Mouse (Mus musculus): ENCODE measurements around the gene Caap1. TPM values are rescaled to one million over a fixed set of nuclear protein-coding genes. Genes with fewer than 3 reads are reported as not detected.

The Caap1 gene
- polyA plus RNA-seq, 1 experiment from 2014 or later = 19.4 TPM

GRCm38 (mm10) chr4:94533205-94533604 is 23.4 kb downstream of the Caap1 start:
- H3K36me3 ChIP-seq (ENCODE audit: control insufficient read depth, insufficient read depth, low read length) = no peaks in the 10 kb centered on the region
- no peak overlapping the region for H3K4me2 ChIP-seq (ENCODE audit: low read depth, low read length)
- no peak for ATAC-seq (ENCODE audit: low read depth)
- no peaks in the 10 kb centered on the region for H3K9me3 ChIP-seq (ENCODE audit: control insufficient read depth, low read length)
- no peak overlapping the region for H3K4me3 ChIP-seq (ENCODE audit: low read depth, low read length)
- no peaks in the 10 kb centered on the region for H3K27me3 ChIP-seq (ENCODE audit: control insufficient read depth, insufficient read depth, low read length)
- H3K27ac ChIP-seq (ENCODE audit: low read depth, low read length) = no peak overlapping the region
- no peaks in the 10 kb centered on the region for H3K4me1 ChIP-seq (ENCODE audit: control insufficient read depth, insufficient read depth, low read length)
- H3K9ac ChIP-seq (replicated peaks; ENCODE audit: low read depth, low read length) = no peak overlapping the region

DNA sequence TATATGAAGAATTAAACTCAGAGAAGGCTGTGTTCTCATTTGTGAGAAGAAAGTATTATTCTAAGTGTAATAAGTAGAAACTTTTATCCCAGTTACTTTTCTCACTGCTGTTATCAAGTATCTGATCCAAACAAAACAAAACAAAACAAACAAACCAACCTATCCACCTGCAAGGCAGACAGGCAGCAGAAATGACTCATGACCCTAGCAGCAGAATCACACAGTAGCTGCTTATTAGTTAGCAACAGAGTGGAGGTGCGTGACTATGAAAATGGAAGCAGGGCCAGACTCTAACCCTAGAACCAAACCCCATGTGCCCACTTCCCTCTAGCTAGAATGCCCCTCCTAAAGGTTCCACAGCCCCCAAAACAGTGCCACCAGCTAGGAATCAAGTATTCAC is 27.1 kb downstream of the Caap1 start:
- Histone ChIP-seq H3K4me3 (ENCODE audit: low read depth, low read length) (no peak overlapping the region), H3K9ac (replicated peaks; ENCODE audit: low read depth, low read length) (no peak overlapping the region), H3K36me3 (ENCODE audit: control insufficient read depth, insufficient read depth, low read length) (no peaks in the 10 kb centered on the region), H3K27ac (ENCODE audit: low read depth, low read length) (no peak overlapping the region), H3K27me3 (ENCODE audit: control insufficient read depth, insufficient read depth, low read length) (no peaks in the 10 kb centered on the region), H3K4me1 (ENCODE audit: control insufficient read depth, insufficient read depth, low read length) (no peaks in the 10 kb centered on the region), H3K9me3 (ENCODE audit: control insufficient read depth, low read length) (no peaks in the 10 kb centered on the region), H3K4me2 (ENCODE audit: low read depth, low read length) (no peak overlapping the region)
- ATAC-seq (ENCODE audit: low read depth) = no peak
- 86% methylated on average over 1 of the region's 1 CpGs for WGBS

DNA sequence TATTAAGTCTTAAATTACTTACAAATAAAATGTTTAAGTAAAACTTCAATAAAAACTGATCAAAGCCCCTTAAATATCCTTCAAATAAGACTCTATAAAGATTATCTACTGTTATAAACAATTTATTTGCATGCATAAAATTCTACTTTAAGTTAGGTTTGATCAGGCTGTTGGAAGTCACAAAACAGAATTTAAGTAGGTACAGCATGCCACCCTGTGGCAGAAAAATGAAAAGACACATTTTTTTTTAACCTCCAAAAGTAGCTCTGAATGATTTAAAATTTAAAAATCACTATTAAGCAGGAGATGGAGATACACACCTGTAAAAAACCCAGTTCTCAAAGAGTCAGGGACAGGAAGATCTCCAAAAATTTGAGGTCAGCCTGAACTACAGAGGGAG is 33.3 kb downstream of the Caap1 start:
- no peak overlapping the region for H3K4me3 ChIP-seq (ENCODE audit: low read depth, low read length)

DNA sequence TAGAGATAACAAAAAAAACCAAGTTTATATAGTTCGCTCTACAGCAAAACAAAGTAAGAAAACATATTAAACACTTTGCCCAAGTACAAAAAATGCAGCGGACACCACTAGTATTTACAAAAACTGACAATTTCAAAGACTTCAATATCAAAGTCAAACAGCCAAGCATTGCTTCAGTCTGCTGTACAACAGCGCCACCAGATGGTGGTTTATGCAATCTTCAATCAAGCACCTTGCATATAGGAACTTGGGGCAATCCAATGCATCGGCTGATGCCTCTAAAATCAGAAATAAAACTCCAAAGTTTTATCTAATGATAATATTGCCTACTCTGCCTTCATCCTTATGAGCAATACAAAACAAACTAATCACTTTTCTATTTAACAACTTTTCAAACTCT is 39.0 kb downstream of the Caap1 start:
- Histone ChIP-seq H3K36me3 (ENCODE audit: control insufficient read depth, insufficient read depth, low read length) (no peaks in the 10 kb centered on the region), H3K9ac (replicated peaks; ENCODE audit: low read depth, low read length) (no peak overlapping the region), H3K4me2 (ENCODE audit: low read depth, low read length) (no peak overlapping the region), H3K4me1 (ENCODE audit: control insufficient read depth, insufficient read depth, low read length) (no peaks in the 10 kb centered on the region), H3K27me3 (ENCODE audit: control insufficient read depth, insufficient read depth, low read length) (no peaks in the 10 kb centered on the region), H3K4me3 (ENCODE audit: low read depth, low read length) (no peak overlapping the region), H3K27ac (ENCODE audit: low read depth, low read length) (no peak overlapping the region), H3K9me3 (ENCODE audit: control insufficient read depth, low read length) (no peaks in the 10 kb centered on the region)
- peak; percentile 72; the same call in 1 of the 2 replicates for ATAC-seq (ENCODE audit: low read depth)
- 66% methylated on average over 4 of the region's 4 CpGs for WGBS

More for the DNA sequence above, 33.3 kb downstream of the Caap1 start:
- H3K4me2 ChIP-seq (ENCODE audit: low read depth, low read length) = no peak overlapping the region
- no peak overlapping the region for H3K27ac ChIP-seq (ENCODE audit: low read depth, low read length)
- H3K36me3 ChIP-seq (ENCODE audit: control insufficient read depth, insufficient read depth, low read length) = no peaks in the 10 kb centered on the region
- H3K4me1 ChIP-seq (ENCODE audit: control insufficient read depth, insufficient read depth, low read length) = no peaks in the 10 kb centered on the region
- H3K9me3 ChIP-seq (ENCODE audit: control insufficient read depth, low read length) = no peaks in the 10 kb centered on the region
- H3K9ac ChIP-seq (replicated peaks; ENCODE audit: low read depth, low read length) = no peak overlapping the region
- no peak for ATAC-seq (ENCODE audit: low read depth)
- H3K27me3 ChIP-seq (ENCODE audit: control insufficient read depth, insufficient read depth, low read length) = no peaks in the 10 kb centered on the region

- Histone ChIP-seq H3K36me3 (ENCODE audit: control insufficient read depth, insufficient read depth, low read length) (0 out of 2 replicates have a peak, but pooled peaks cover 2% of the 10 kb centered on the region), H3K9me3 (ENCODE audit: control insufficient read depth, low read length) (no peaks in the 10 kb centered on the region)
- WGBS = 75% methylated on average over 3 of the region's 3 CpGs
Measured at GRCm38 (mm10) chr4:94515366-94515765, 41.2 kb downstream of the Caap1 start.

GRCm38 (mm10) chr4:94476749-94477399 is 79.7 kb downstream of the Caap1 start:
- 82% methylated on average over 18 of the region's 18 CpGs for WGBS
- no peak for ATAC-seq (ENCODE audit: low read depth)

More at GRCm38 (mm10) chr4:94515366-94515765, 41.2 kb downstream of the Caap1 start:
- no peak overlapping the region for H3K4me3 ChIP-seq (ENCODE audit: low read depth, low read length)
- ATAC-seq (ENCODE audit: low read depth) = no peak
- H3K27me3 ChIP-seq (ENCODE audit: control insufficient read depth, insufficient read depth, low read length) = no peaks in the 10 kb centered on the region
- no peaks in the 10 kb centered on the region for H3K4me1 ChIP-seq (ENCODE audit: control insufficient read depth, insufficient read depth, low read length)
- H3K27ac ChIP-seq (ENCODE audit: low read depth, low read length) = no peak overlapping the region
- H3K9ac ChIP-seq (replicated peaks; ENCODE audit: low read depth, low read length) = no peak overlapping the region
- no peak overlapping the region for H3K4me2 ChIP-seq (ENCODE audit: low read depth, low read length)

GRCm38 (mm10) chr4:94473286-94473685 is 83.3 kb downstream of the Caap1 start:
- no peaks in the 10 kb centered on the region for H3K9me3 ChIP-seq (ENCODE audit: control insufficient read depth, low read length)

More at GRCm38 (mm10) chr4:94476749-94477399, 79.7 kb downstream of the Caap1 start:
- Histone ChIP-seq H3K9ac (replicated peaks; ENCODE audit: low read depth, low read length) (no peak overlapping the region), H3K27ac (ENCODE audit: low read depth, low read length) (no peak overlapping the region), H3K4me2 (ENCODE audit: low read depth, low read length) (no peak overlapping the region), H3K36me3 (ENCODE audit: control insufficient read depth, insufficient read depth, low read length) (no peaks in the 10 kb centered on the region), H3K27me3 (ENCODE audit: control insufficient read depth, insufficient read depth, low read length) (no peaks in the 10 kb centered on the region), H3K9me3 (ENCODE audit: control insufficient read depth, low read length) (no peaks in the 10 kb centered on the region), H3K4me1 (ENCODE audit: control insufficient read depth, insufficient read depth, low read length) (no peaks in the 10 kb centered on the region), H3K4me3 (ENCODE audit: low read depth, low read length) (no peak overlapping the region)

GRCm38 (mm10) chr4:94459424-94459823 is 97.2 kb downstream of the Caap1 start:
- ATAC-seq (ENCODE audit: low read depth) = no peak
- 0 out of 2 replicates have a peak, but pooled peaks cover 4% of the 10 kb centered on the region for H3K36me3 ChIP-seq (ENCODE audit: control insufficient read depth, insufficient read depth, low read length)
- no peak overlapping the region for H3K27ac ChIP-seq (ENCODE audit: low read depth, low read length)
- WGBS = 87% methylated on average over 2 of the region's 2 CpGs
- H3K4me1 ChIP-seq (ENCODE audit: control insufficient read depth, insufficient read depth, low read length) = no peaks in the 10 kb centered on the region
- H3K4me2 ChIP-seq (ENCODE audit: low read depth, low read length) = no peak overlapping the region
- H3K27me3 ChIP-seq (ENCODE audit: control insufficient read depth, insufficient read depth, low read length) = no peaks in the 10 kb centered on the region
- no peaks in the 10 kb centered on the region for H3K9me3 ChIP-seq (ENCODE audit: control insufficient read depth, low read length)
- H3K9ac ChIP-seq (replicated peaks; ENCODE audit: low read depth, low read length) = no peak overlapping the region
- H3K4me3 ChIP-seq (ENCODE audit: low read depth, low read length) = no peak overlapping the region

More at GRCm38 (mm10) chr4:94473286-94473685, 83.3 kb downstream of the Caap1 start:
- WGBS = 95% methylated on average over 1 of the region's 1 CpGs
- Histone ChIP-seq H3K4me3 (ENCODE audit: low read depth, low read length) (no peak overlapping the region), H3K4me2 (ENCODE audit: low read depth, low read length) (no peak overlapping the region), H3K27ac (ENCODE audit: low read depth, low read length) (no peak overlapping the region), H3K9ac (replicated peaks; ENCODE audit: low read depth, low read length) (no peak overlapping the region), H3K4me1 (ENCODE audit: control insufficient read depth, insufficient read depth, low read length) (no peaks in the 10 kb centered on the region), H3K36me3 (ENCODE audit: control insufficient read depth, insufficient read depth, low read length) (no peaks in the 10 kb centered on the region), H3K27me3 (ENCODE audit: control insufficient read depth, insufficient read depth, low read length) (no peaks in the 10 kb centered on the region)
- ATAC-seq (ENCODE audit: low read depth) = no peak

DNA sequence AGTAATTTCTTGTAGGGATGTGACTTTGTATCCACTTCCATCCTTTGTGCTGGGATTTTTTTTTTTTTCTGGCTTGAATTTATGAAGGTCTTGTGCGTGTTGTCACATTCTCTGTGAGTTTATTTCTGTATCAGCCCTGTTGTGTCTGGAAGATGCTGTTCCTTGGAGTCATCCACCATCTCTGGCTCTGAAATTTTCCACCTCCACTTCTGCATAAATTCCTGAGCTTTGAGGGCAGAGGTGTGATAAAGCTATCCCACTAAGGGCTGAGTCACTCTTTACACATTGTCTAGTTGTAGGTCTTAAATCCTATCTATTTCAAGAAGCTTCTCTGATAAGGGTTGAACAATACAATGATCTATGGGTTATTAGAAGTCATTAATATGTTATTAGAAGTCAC is 101.7 kb downstream of the Caap1 start:
- no peaks in the 10 kb centered on the region for H3K36me3 ChIP-seq (ENCODE audit: control insufficient read depth, insufficient read depth, low read length)
- WGBS = 100% methylated on average over 1 of the region's 1 CpGs
- no peaks in the 10 kb centered on the region for H3K4me1 ChIP-seq (ENCODE audit: control insufficient read depth, insufficient read depth, low read length)
- no peaks in the 10 kb centered on the region for H3K27me3 ChIP-seq (ENCODE audit: control insufficient read depth, insufficient read depth, low read length)
- no peak overlapping the region for H3K4me2 ChIP-seq (ENCODE audit: low read depth, low read length)
- H3K27ac ChIP-seq (ENCODE audit: low read depth, low read length) = no peak overlapping the region
- H3K9me3 ChIP-seq (ENCODE audit: control insufficient read depth, low read length) = no peaks in the 10 kb centered on the region
- ATAC-seq (ENCODE audit: low read depth) = no peak
- no peak overlapping the region for H3K4me3 ChIP-seq (ENCODE audit: low read depth, low read length)
- no peak overlapping the region for H3K9ac ChIP-seq (replicated peaks; ENCODE audit: low read depth, low read length)
